Mouse (Mus musculus): Measurements from ENCODE around the gene Togaram2. TPM values are rescaled to one million over a fixed set of nuclear protein-coding genes. Genes with fewer than 3 reads are reported as not detected.

Gene Togaram2
- polyA plus RNA-seq, 1 experiment from 2014 or later: 0.32 TPM

- WGBS: 86% methylated on average over 5 of the region's 5 CpGs
- Histone ChIP-seq H3K27me3 (ENCODE audit: control insufficient read depth, insufficient read depth, low read length) (no peaks in the 10 kb centered on the region), H3K9me3 (ENCODE audit: control insufficient read depth, low read length) (no peaks in the 10 kb centered on the region), H3K4me3 (ENCODE audit: low read length) (no peak overlapping the region), H3K9ac (ENCODE audit: low read depth, low read length) (no peak overlapping the region), H3K4me2 (replicated peaks; ENCODE audit: low read depth, low read length) (no peak overlapping the region), H3K4me1 (ENCODE audit: control insufficient read depth, insufficient read depth, low read length) (no peaks in the 10 kb centered on the region), H3K36me3 (ENCODE audit: control insufficient read depth, insufficient read depth, low read length) (no peaks in the 10 kb centered on the region), H3K27ac (ENCODE audit: low read depth, low read length) (no peak overlapping the region)
- ATAC-seq (ENCODE audit: low FRiP score, low TSS enrichment): no peak
These were observed 3.5 kb upstream of the Togaram2 start for GRCm38 (mm10) chr17:71669511-71669910.

GRCm38 (mm10) chr17:71671840-71672546 lies 1.1 kb upstream of the Togaram2 start:
- H3K4me1 ChIP-seq (ENCODE audit: control insufficient read depth, insufficient read depth, low read length): no peaks in the 10 kb centered on the region; the same call in 1 of the 2 replicates
- H3K4me2 ChIP-seq (replicated peaks; ENCODE audit: low read depth, low read length): no peak overlapping the region
- H3K36me3 ChIP-seq (ENCODE audit: control insufficient read depth, insufficient read depth, low read length): no peaks in the 10 kb centered on the region
- no peak for ATAC-seq (ENCODE audit: low FRiP score, low TSS enrichment)
- H3K4me3 ChIP-seq (ENCODE audit: low read length): no peak overlapping the region
- no peak overlapping the region for H3K9ac ChIP-seq (ENCODE audit: low read depth, low read length)
- 60% methylated on average over 17 of the region's 17 CpGs for WGBS
- no peak overlapping the region for H3K27ac ChIP-seq (ENCODE audit: low read depth, low read length)
- H3K27me3 ChIP-seq (ENCODE audit: control insufficient read depth, insufficient read depth, low read length): no peaks in the 10 kb centered on the region
- H3K9me3 ChIP-seq (ENCODE audit: control insufficient read depth, low read length): no peaks in the 10 kb centered on the region

GRCm38 (mm10) chr17:71673936-71674335 lies 875 bp downstream of the Togaram2 start:
- no peak overlapping the region for H3K4me2 ChIP-seq (replicated peaks; ENCODE audit: low read depth, low read length)
- no peak overlapping the region for H3K9ac ChIP-seq (ENCODE audit: low read depth, low read length)
- H3K27ac ChIP-seq (ENCODE audit: low read depth, low read length): no peak overlapping the region
- WGBS: 50% methylated on average over 9 of the region's 9 CpGs
- H3K4me3 ChIP-seq (ENCODE audit: low read length): no peak overlapping the region
- H3K9me3 ChIP-seq (ENCODE audit: control insufficient read depth, low read length): no peaks in the 10 kb centered on the region
- H3K27me3 ChIP-seq (ENCODE audit: control insufficient read depth, insufficient read depth, low read length): no peaks in the 10 kb centered on the region
- no peaks in the 10 kb centered on the region; the same call in 1 of the 2 replicates for H3K4me1 ChIP-seq (ENCODE audit: control insufficient read depth, insufficient read depth, low read length)
- no peak for ATAC-seq (ENCODE audit: low FRiP score, low TSS enrichment)
- no peaks in the 10 kb centered on the region for H3K36me3 ChIP-seq (ENCODE audit: control insufficient read depth, insufficient read depth, low read length)

- WGBS: 72% methylated on average over 18 of the region's 18 CpGs
- Histone ChIP-seq H3K9me3 (ENCODE audit: control insufficient read depth, low read length) (no peaks in the 10 kb centered on the region), H3K27ac (ENCODE audit: low read depth, low read length) (no peak overlapping the region)
These were observed 1.8 kb downstream of the Togaram2 start for GRCm38 (mm10) chr17:71674886-71675285.

GRCm38 (mm10) chr17:71681666-71682065 lies 8.6 kb downstream of the Togaram2 start:
- 80% methylated on average over 14 of the region's 14 CpGs for WGBS
- no peak for ATAC-seq (ENCODE audit: low FRiP score, low TSS enrichment)
- H3K4me2 ChIP-seq (replicated peaks; ENCODE audit: low read depth, low read length): no peak overlapping the region
- H3K36me3 ChIP-seq (ENCODE audit: control insufficient read depth, insufficient read depth, low read length): no peaks in the 10 kb centered on the region
- no peak overlapping the region for H3K9ac ChIP-seq (ENCODE audit: low read depth, low read length)
- no peaks in the 10 kb centered on the region for H3K4me1 ChIP-seq (ENCODE audit: control insufficient read depth, insufficient read depth, low read length)
- no peak overlapping the region for H3K27ac ChIP-seq (ENCODE audit: low read depth, low read length)
- H3K27me3 ChIP-seq (ENCODE audit: control insufficient read depth, insufficient read depth, low read length): no peaks in the 10 kb centered on the region
- H3K9me3 ChIP-seq (ENCODE audit: control insufficient read depth, low read length): no peaks in the 10 kb centered on the region
- H3K4me3 ChIP-seq (ENCODE audit: low read length): no peak overlapping the region

More at GRCm38 (mm10) chr17:71674886-71675285, 1.8 kb downstream of the Togaram2 start:
- H3K36me3 ChIP-seq (ENCODE audit: control insufficient read depth, insufficient read depth, low read length): no peaks in the 10 kb centered on the region
- no peak overlapping the region for H3K4me3 ChIP-seq (ENCODE audit: low read length)
- H3K27me3 ChIP-seq (ENCODE audit: control insufficient read depth, insufficient read depth, low read length): no peaks in the 10 kb centered on the region
- H3K4me1 ChIP-seq (ENCODE audit: control insufficient read depth, insufficient read depth, low read length): no peaks in the 10 kb centered on the region; the same call in 1 of the 2 replicates
- no peak overlapping the region for H3K9ac ChIP-seq (ENCODE audit: low read depth, low read length)
- ATAC-seq (ENCODE audit: low FRiP score, low TSS enrichment): no peak
- no peak overlapping the region for H3K4me2 ChIP-seq (replicated peaks; ENCODE audit: low read depth, low read length)

GRCm38 (mm10) chr17:71682379-71682778 lies 9.3 kb downstream of the Togaram2 start:
- ATAC-seq (ENCODE audit: low FRiP score, low TSS enrichment): no peak
- WGBS: 85% methylated on average over 4 of the region's 4 CpGs
- no peak overlapping the region for H3K27ac ChIP-seq (ENCODE audit: low read depth, low read length)
- no peaks in the 10 kb centered on the region for H3K4me1 ChIP-seq (ENCODE audit: control insufficient read depth, insufficient read depth, low read length)
- H3K9ac ChIP-seq (ENCODE audit: low read depth, low read length): no peak overlapping the region
- no peak overlapping the region for H3K4me2 ChIP-seq (replicated peaks; ENCODE audit: low read depth, low read length)
- H3K27me3 ChIP-seq (ENCODE audit: control insufficient read depth, insufficient read depth, low read length): no peaks in the 10 kb centered on the region
- no peaks in the 10 kb centered on the region for H3K9me3 ChIP-seq (ENCODE audit: control insufficient read depth, low read length)
- no peak overlapping the region for H3K4me3 ChIP-seq (ENCODE audit: low read length)
- H3K36me3 ChIP-seq (ENCODE audit: control insufficient read depth, insufficient read depth, low read length): no peaks in the 10 kb centered on the region

GRCm38 (mm10) chr17:71683281-71683680 lies 10.2 kb downstream of the Togaram2 start:
- ATAC-seq (ENCODE audit: low FRiP score, low TSS enrichment): no peak
- no peak overlapping the region for H3K4me2 ChIP-seq (replicated peaks; ENCODE audit: low read depth, low read length)
- no peaks in the 10 kb centered on the region for H3K4me1 ChIP-seq (ENCODE audit: control insufficient read depth, insufficient read depth, low read length)
- no peak overlapping the region for H3K27ac ChIP-seq (ENCODE audit: low read depth, low read length)
- H3K36me3 ChIP-seq (ENCODE audit: control insufficient read depth, insufficient read depth, low read length): no peaks in the 10 kb centered on the region
- no peak overlapping the region for H3K9ac ChIP-seq (ENCODE audit: low read depth, low read length)
- H3K4me3 ChIP-seq (ENCODE audit: low read length): no peak overlapping the region
- no peaks in the 10 kb centered on the region for H3K27me3 ChIP-seq (ENCODE audit: control insufficient read depth, insufficient read depth, low read length)
- no peaks in the 10 kb centered on the region for H3K9me3 ChIP-seq (ENCODE audit: control insufficient read depth, low read length)
- 92% methylated on average over 6 of the region's 6 CpGs for WGBS

- Histone ChIP-seq H3K4me2 (replicated peaks; ENCODE audit: low read depth, low read length) (no peak overlapping the region), H3K36me3 (ENCODE audit: control insufficient read depth, insufficient read depth, low read length) (no peaks in the 10 kb centered on the region), H3K9me3 (ENCODE audit: control insufficient read depth, low read length) (no peaks in the 10 kb centered on the region), H3K4me1 (ENCODE audit: control insufficient read depth, insufficient read depth, low read length) (no peaks in the 10 kb centered on the region), H3K4me3 (ENCODE audit: low read length) (no peak overlapping the region), H3K27me3 (ENCODE audit: control insufficient read depth, insufficient read depth, low read length) (no peaks in the 10 kb centered on the region), H3K9ac (ENCODE audit: low read depth, low read length) (no peak overlapping the region), H3K27ac (ENCODE audit: low read depth, low read length) (no peak overlapping the region)
- ATAC-seq (ENCODE audit: low FRiP score, low TSS enrichment): no peak
- 57% methylated on average over 5 of the region's 5 CpGs for WGBS
These were observed 11.1 kb downstream of the Togaram2 start for GRCm38 (mm10) chr17:71684103-71684608.

GRCm38 (mm10) chr17:71687436-71687835 lies 14.4 kb downstream of the Togaram2 start:
- H3K4me3 ChIP-seq (ENCODE audit: low read length): no peak overlapping the region
- H3K4me2 ChIP-seq (replicated peaks; ENCODE audit: low read depth, low read length): no peak overlapping the region
- H3K4me1 ChIP-seq (ENCODE audit: control insufficient read depth, insufficient read depth, low read length): no peaks in the 10 kb centered on the region; the same call in 1 of the 2 replicates
- ATAC-seq (ENCODE audit: low FRiP score, low TSS enrichment): no peak
- no peak overlapping the region for H3K27ac ChIP-seq (ENCODE audit: low read depth, low read length)
- H3K9ac ChIP-seq (ENCODE audit: low read depth, low read length): no peak overlapping the region
- 74% methylated on average over 9 of the region's 9 CpGs for WGBS
- no peaks in the 10 kb centered on the region for H3K27me3 ChIP-seq (ENCODE audit: control insufficient read depth, insufficient read depth, low read length)
- no peaks in the 10 kb centered on the region for H3K9me3 ChIP-seq (ENCODE audit: control insufficient read depth, low read length)
- no peaks in the 10 kb centered on the region for H3K36me3 ChIP-seq (ENCODE audit: control insufficient read depth, insufficient read depth, low read length)
